Mouse (Mus musculus): Measurements from ENCODE around the gene Pifo. TPM values are rescaled to one million over a fixed set of nuclear protein-coding genes. Genes with fewer than 3 reads are reported as not detected.
"Not testable (repeated sequence)": the region's sequence is repeated elsewhere in the genome, so short reads cannot be mapped to it uniquely, and the experiment has no call there.

Pifo gene
- polyA plus RNA-seq (2014; fragmentation: Nextera tagmentation; extraction: Ambion mirVana) = not detected in 2 replicates

DNA sequence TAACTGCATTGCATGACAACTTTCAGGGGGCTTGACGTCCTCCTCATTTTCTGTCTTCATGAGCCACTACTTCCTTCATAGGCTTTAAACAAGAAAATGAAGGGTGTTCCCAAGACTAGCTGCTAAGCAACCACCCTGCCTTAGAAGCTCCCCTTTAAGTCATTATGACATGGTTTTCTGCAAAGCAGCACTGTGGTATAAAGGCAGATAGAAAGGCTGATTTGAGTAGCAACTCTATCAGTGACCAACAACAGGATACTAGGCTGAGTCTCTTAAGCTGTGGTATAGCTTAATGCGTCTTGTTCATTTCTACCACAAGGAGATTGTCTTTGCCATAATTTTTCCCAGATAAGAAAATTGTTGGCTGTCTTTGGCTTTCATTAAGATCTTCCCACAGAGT lies at the start of gene Pifo:
Gene Pifo, minus strand, starts transcription at position 101 of the 400 bp plus-strand sequence.
- no peak within 1 kb of the TSS for H3K4me2 ChIP-seq (ENCODE audit: low read depth, low read length)
- WGBS = 95% methylated on average over 2 of the region's 2 CpGs
- no peak within 1 kb of the TSS for H3K27ac ChIP-seq (replicated peaks; ENCODE audit: low read depth, low read length)
- H3K4me3 ChIP-seq (ENCODE audit: low read depth, low read length) = no peak within 1 kb of the TSS
- no peak within 1 kb of the TSS for H3K9ac ChIP-seq (replicated peaks; ENCODE audit: low read length)
- DNase-seq (ENCODE audit: low spot score) = no peak
- H3K4me1 ChIP-seq (ENCODE audit: control insufficient read depth, insufficient read depth, low read length) = no peaks in the 10 kb centered on the region
- no peaks in the 10 kb centered on the region for H3K9me3 ChIP-seq (replicated peaks; ENCODE audit: control insufficient read depth, low read length)
- ATAC-seq (replicated peaks; ENCODE audit: insufficient number of reproducible peaks, low FRiP score, low TSS enrichment, low read depth) = no peak
- no peaks in the 10 kb centered on the region for H3K27me3 ChIP-seq (ENCODE audit: control insufficient read depth, insufficient read depth, low read length)
- no peaks in the 10 kb centered on the region for H3K36me3 ChIP-seq (replicated peaks; ENCODE audit: control insufficient read depth, insufficient read depth, low read depth, low read length)

- Histone ChIP-seq H3K27me3 (ENCODE audit: control insufficient read depth, insufficient read depth, low read length) (no peaks in the 10 kb centered on the region), H3K9ac (replicated peaks; ENCODE audit: low read length) (no peak overlapping the region), H3K27ac (replicated peaks; ENCODE audit: low read depth, low read length) (no peak overlapping the region), H3K4me2 (ENCODE audit: low read depth, low read length) (no peak overlapping the region), H3K4me3 (ENCODE audit: low read depth, low read length) (no peak overlapping the region), H3K36me3 (replicated peaks; ENCODE audit: control insufficient read depth, insufficient read depth, low read depth, low read length) (no peaks in the 10 kb centered on the region), H3K9me3 (replicated peaks; ENCODE audit: control insufficient read depth, low read length) (no peaks in the 10 kb centered on the region), H3K4me1 (ENCODE audit: control insufficient read depth, insufficient read depth, low read length) (no peaks in the 10 kb centered on the region)
- no peak for ATAC-seq (replicated peaks; ENCODE audit: insufficient number of reproducible peaks, low FRiP score, low TSS enrichment, low read depth)
- DNase-seq (ENCODE audit: low spot score) = no peak
- 75% methylated on average over 3 of the region's 3 CpGs for WGBS
Measured at GRCm38 (mm10) chr3:106057966-106058365, 43.5 kb upstream of the Pifo start.

GRCm38 (mm10) chr3:106051896-106052295 lies 37.5 kb upstream of the Pifo start:
- H3K27ac ChIP-seq (replicated peaks; ENCODE audit: low read depth, low read length) = no peak overlapping the region
- no peaks in the 10 kb centered on the region for H3K27me3 ChIP-seq (ENCODE audit: control insufficient read depth, insufficient read depth, low read length)
- DNase-seq (ENCODE audit: low spot score) = no peak
- no peak for ATAC-seq (replicated peaks; ENCODE audit: insufficient number of reproducible peaks, low FRiP score, low TSS enrichment, low read depth)
- 62% methylated on average over 18 of the region's 18 CpGs for WGBS
- no peaks in the 10 kb centered on the region for H3K9me3 ChIP-seq (replicated peaks; ENCODE audit: control insufficient read depth, low read length)
- H3K36me3 ChIP-seq (replicated peaks; ENCODE audit: control insufficient read depth, insufficient read depth, low read depth, low read length) = no peaks in the 10 kb centered on the region
- H3K4me2 ChIP-seq (ENCODE audit: low read depth, low read length) = no peak overlapping the region
- H3K4me3 ChIP-seq (ENCODE audit: low read depth, low read length) = no peak overlapping the region
- no peak overlapping the region for H3K9ac ChIP-seq (replicated peaks; ENCODE audit: low read length)
- no peaks in the 10 kb centered on the region for H3K4me1 ChIP-seq (ENCODE audit: control insufficient read depth, insufficient read depth, low read length)

DNA sequence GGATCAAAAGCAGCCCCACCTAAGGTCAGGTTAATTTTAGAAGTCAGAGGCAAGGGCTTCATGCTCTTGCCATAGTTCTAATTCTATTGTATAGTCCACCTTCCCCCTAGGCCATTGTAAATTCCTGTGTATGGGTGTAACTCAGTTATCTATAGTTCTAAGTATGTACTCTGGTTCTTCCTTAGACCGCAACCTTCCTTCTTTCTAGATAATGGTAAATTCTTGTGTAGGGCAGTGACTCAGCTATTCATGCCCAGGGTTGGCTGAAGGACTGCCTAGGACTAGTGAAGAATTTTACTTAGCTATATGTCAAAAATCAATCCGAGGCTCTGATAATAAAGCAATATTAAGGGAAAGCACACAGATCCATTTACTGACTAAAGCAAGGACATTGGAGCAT lies 25.9 kb upstream of the Pifo start:
- Histone ChIP-seq H3K36me3 (replicated peaks; ENCODE audit: control insufficient read depth, insufficient read depth, low read depth, low read length) (no peaks in the 10 kb centered on the region), H3K4me3 (ENCODE audit: low read depth, low read length) (no peak overlapping the region), H3K27me3 (ENCODE audit: control insufficient read depth, insufficient read depth, low read length) (no peaks in the 10 kb centered on the region), H3K27ac (replicated peaks; ENCODE audit: low read depth, low read length) (no peak overlapping the region), H3K9ac (replicated peaks; ENCODE audit: low read length) (no peak overlapping the region), H3K4me1 (ENCODE audit: control insufficient read depth, insufficient read depth, low read length) (no peaks in the 10 kb centered on the region), H3K9me3 (replicated peaks; ENCODE audit: control insufficient read depth, low read length) (no peaks in the 10 kb centered on the region), H3K4me2 (ENCODE audit: low read depth, low read length) (no peak overlapping the region)
- 89% methylated on average over 2 of the region's 2 CpGs for WGBS
- no peak for DNase-seq (ENCODE audit: low spot score)
- no peak for ATAC-seq (replicated peaks; ENCODE audit: insufficient number of reproducible peaks, low FRiP score, low TSS enrichment, low read depth)

- H3K4me2 ChIP-seq (ENCODE audit: low read depth, low read length) = no peak within 1 kb of the TSS
- no peaks in the 10 kb centered on the region for H3K27me3 ChIP-seq (ENCODE audit: control insufficient read depth, insufficient read depth, low read length)
- no peaks in the 10 kb centered on the region for H3K9me3 ChIP-seq (replicated peaks; ENCODE audit: control insufficient read depth, low read length)
- no peak for DNase-seq (ENCODE audit: low spot score)
- H3K36me3 ChIP-seq (replicated peaks; ENCODE audit: control insufficient read depth, insufficient read depth, low read depth, low read length) = no peaks in the 10 kb centered on the region
- no peaks in the 10 kb centered on the region for H3K4me1 ChIP-seq (ENCODE audit: control insufficient read depth, insufficient read depth, low read length)
- H3K27ac ChIP-seq (replicated peaks; ENCODE audit: low read depth, low read length) = no peak within 1 kb of the TSS
- no peak for ATAC-seq (replicated peaks; ENCODE audit: insufficient number of reproducible peaks, low FRiP score, low TSS enrichment, low read depth)
- no peak within 1 kb of the TSS for H3K9ac ChIP-seq (replicated peaks; ENCODE audit: low read length)
- WGBS = 91% methylated on average over 1 of the region's 1 CpGs
- H3K4me3 ChIP-seq (ENCODE audit: low read depth, low read length) = no peak within 1 kb of the TSS
Measured at GRCm38 (mm10) chr3:106032781-106033180, 18.3 kb upstream of the Pifo start, which contains the start of gene Chil5. Chil5 (minus strand) TSS chr3:106032814.

- H3K27me3 ChIP-seq (ENCODE audit: control insufficient read depth, insufficient read depth, low read length) = no peaks in the 10 kb centered on the region
- no peak for ATAC-seq (replicated peaks; ENCODE audit: insufficient number of reproducible peaks, low FRiP score, low TSS enrichment, low read depth)
- H3K9me3 ChIP-seq (replicated peaks; ENCODE audit: control insufficient read depth, low read length) = no peaks in the 10 kb centered on the region
- 90% methylated on average over 2 of the region's 2 CpGs for WGBS
- no peaks in the 10 kb centered on the region for H3K36me3 ChIP-seq (replicated peaks; ENCODE audit: control insufficient read depth, insufficient read depth, low read depth, low read length)
- no peak overlapping the region for H3K27ac ChIP-seq (replicated peaks; ENCODE audit: low read depth, low read length)
- DNase-seq (ENCODE audit: low spot score) = no peak
- H3K4me1 ChIP-seq (ENCODE audit: control insufficient read depth, insufficient read depth, low read length) = no peaks in the 10 kb centered on the region
- no peak overlapping the region for H3K9ac ChIP-seq (replicated peaks; ENCODE audit: low read length)
- no peak overlapping the region for H3K4me2 ChIP-seq (ENCODE audit: low read depth, low read length)
- H3K4me3 ChIP-seq (ENCODE audit: low read depth, low read length) = no peak overlapping the region
Measured at GRCm38 (mm10) chr3:106024135-106024534, 9.7 kb upstream of the Pifo start.

DNA sequence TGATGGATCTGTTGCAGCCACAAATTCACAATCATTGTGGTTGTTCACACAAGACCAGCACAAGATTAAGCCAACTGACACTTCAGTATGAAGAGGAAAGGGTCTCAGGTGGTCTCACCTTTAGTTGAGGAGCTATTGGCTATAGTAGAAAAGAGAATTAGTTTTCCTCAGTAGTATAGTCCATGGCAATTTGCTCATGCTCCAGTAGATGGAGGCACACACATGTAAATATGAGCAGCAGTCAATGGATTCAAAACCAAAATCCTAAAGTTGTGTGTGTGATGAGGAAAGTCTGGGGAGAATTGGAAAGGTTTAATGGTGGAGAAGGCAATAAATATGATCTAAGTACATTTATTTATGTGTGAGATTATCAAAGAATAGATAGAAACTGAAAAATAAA lies 7.4 kb upstream of the Pifo start:
- Histone ChIP-seq H3K27me3 (ENCODE audit: control insufficient read depth, insufficient read depth, low read length) (no peaks in the 10 kb centered on the region), H3K4me2 (ENCODE audit: low read depth, low read length) (no peak overlapping the region), H3K36me3 (replicated peaks; ENCODE audit: control insufficient read depth, insufficient read depth, low read depth, low read length) (no peaks in the 10 kb centered on the region), H3K9me3 (replicated peaks; ENCODE audit: control insufficient read depth, low read length) (no peaks in the 10 kb centered on the region), H3K4me3 (ENCODE audit: low read depth, low read length) (no peak overlapping the region), H3K27ac (replicated peaks; ENCODE audit: low read depth, low read length) (no peak overlapping the region), H3K9ac (replicated peaks; ENCODE audit: low read length) (no peak overlapping the region), H3K4me1 (ENCODE audit: control insufficient read depth, insufficient read depth, low read length) (no peaks in the 10 kb centered on the region)
- ATAC-seq (replicated peaks; ENCODE audit: insufficient number of reproducible peaks, low FRiP score, low TSS enrichment, low read depth) = no peak
- no peak for DNase-seq (ENCODE audit: low spot score)

DNA sequence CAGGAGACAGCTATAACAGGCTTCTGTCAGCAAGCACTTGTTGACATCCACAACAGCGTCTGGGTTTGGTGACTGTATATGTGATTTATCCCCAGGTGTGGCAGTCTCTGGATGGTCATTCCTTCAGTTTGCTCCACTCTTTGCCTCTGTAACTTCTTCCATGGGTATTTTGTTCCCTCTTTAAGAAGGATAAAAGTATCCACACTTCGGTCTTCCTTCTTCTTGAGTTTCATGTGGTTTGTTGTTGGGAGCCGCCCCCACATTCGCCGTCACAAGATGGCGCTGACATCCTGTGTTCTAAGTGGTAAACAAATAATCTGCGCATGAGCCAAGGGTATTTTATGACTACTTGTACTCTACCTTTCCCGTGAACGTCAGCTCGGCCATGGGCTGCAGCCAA lies 11.1 kb downstream of the Pifo start:
- DNase-seq (ENCODE audit: low spot score); H3K4me2 ChIP-seq (ENCODE audit: low read depth, low read length); H3K4me3 ChIP-seq (ENCODE audit: low read depth, low read length); H3K9ac ChIP-seq (replicated peaks; ENCODE audit: low read length); H3K4me1 ChIP-seq (ENCODE audit: control insufficient read depth, insufficient read depth, low read length); H3K27ac ChIP-seq (replicated peaks; ENCODE audit: low read depth, low read length); ATAC-seq (replicated peaks; ENCODE audit: insufficient number of reproducible peaks, low FRiP score, low TSS enrichment, low read depth); H3K9me3 ChIP-seq (replicated peaks; ENCODE audit: control insufficient read depth, low read length); H3K36me3 ChIP-seq (replicated peaks; ENCODE audit: control insufficient read depth, insufficient read depth, low read depth, low read length); H3K27me3 ChIP-seq (ENCODE audit: control insufficient read depth, insufficient read depth, low read length): not testable (repeated sequence)
- 68% methylated on average over 10 of the region's 10 CpGs for WGBS

Data from embryonic facial prominence, embryonic 11.5 days (tissue).